Comparison of ENCODE assay signal across 21 mouse cellular contexts in the genomic region with DNA sequence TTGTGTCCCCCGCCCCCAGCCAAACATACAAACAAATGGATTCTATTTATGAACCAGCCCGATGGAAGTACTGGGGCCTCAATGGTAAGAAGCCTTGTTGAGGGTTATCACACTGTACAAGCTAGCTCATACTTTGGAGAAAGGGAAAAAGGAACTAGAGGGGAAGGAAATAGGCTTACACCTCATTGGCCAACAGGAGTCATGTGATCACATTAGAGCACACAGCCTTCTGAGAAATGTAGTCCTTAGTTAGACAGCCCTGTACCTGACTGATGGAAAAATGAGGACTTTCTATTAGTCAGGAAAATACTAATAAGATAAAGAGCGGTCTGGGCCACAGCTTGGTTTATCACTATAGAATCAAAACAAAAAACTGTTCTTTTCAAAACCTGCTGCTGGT.
DNase-seq lines count a peak whose midpoint lies in the region; ATAC-seq and TF ChIP-seq lines count a peak whose summit lies in the region.
"Had no signal": no experiment of that assay in that cellular context is flagged by ENCODE, and none has a peak within 500 bp of the region (broad histone marks: within the 10 kb centered on the region; RNA-seq: fewer than 3 reads in every experiment).

No protein-coding gene starts in this region.

- H3K9ac ChIP-seq in forebrain, embryonic 14.5 days (ENCODE audit: low read length) = no peak overlapping the region
- H3K9ac ChIP-seq in hindbrain, embryonic 11.5 days (ENCODE audit: low read depth, low read length) = no peak overlapping the region
- H3K9ac ChIP-seq: heart, embryonic 15.5 days; hindbrain, embryonic 13.5 days; limb, embryonic 12.5 days had no signal

- WGBS in forebrain, embryonic 14.5 days = 95% methylated on average over 3 of the region's 3 CpGs
- 93% methylated on average over 3 of the region's 3 CpGs for WGBS in forebrain, embryonic 10.5 days
- whole genome bisulfite sequencing in thymus, adult 2 months = 68% methylated on average over 3 of the region's 3 CpGs
- 93% methylated on average over 3 of the region's 3 CpGs for WGBS in hindbrain, embryonic 11.5 days

- DNase-seq in forebrain, embryonic 14.5 days (ENCODE audit: low spot score) = peak; percentile 22
- DNase-seq in forebrain, embryonic 10.5 days (ENCODE audit: extremely low spot score, low spot score) = no peak
- peak; percentile 20 for DNase-seq in thymus, adult 2 months
- no peak for DNase-seq in thymus, postnatal 4 days
- no peak for DNase-seq in hindbrain, embryonic 11.5 days (ENCODE audit: low spot score)
- no peak for DNase-seq in cerebellum, postnatal 10 days
- no peak for DNase-seq in left cerebral cortex, adult 8-10 months (ENCODE audit: low spot score in 2 of 2)
- DNase-seq: cerebellum, adult 11 months; heart, adult 18-20 months; kidney, postnatal 10 days; midbrain, embryonic 14.5 days; thymus, adult 18-20 months had no signal

- H3K4me3 ChIP-seq in forebrain, embryonic 14.5 days (ENCODE audit: low read depth, low read length) = no peak overlapping the region
- H3K4me3 ChIP-seq in forebrain, embryonic 10.5 days = no peak overlapping the region
- H3K4me3 ChIP-seq in thymus, adult 2 months (ENCODE audit: control insufficient read depth, insufficient read depth, low read length) = no peak overlapping the region
- H3K4me3 ChIP-seq in hindbrain, embryonic 11.5 days (ENCODE audit: low read depth, low read length) = no peak overlapping the region
- H3K4me3 ChIP-seq: erythroblast, embryonic 14.5 days; heart, embryonic 15.5 days; hindbrain, embryonic 13.5 days; layer of hippocampus, adult 2 months; left cerebral cortex, adult 2 months; limb, embryonic 12.5 days had no signal

- ATAC-seq in forebrain, embryonic 14.5 days = no peak
- ATAC-seq in hematopoietic stem cell, adult 5-6 weeks (replicated peaks in 1 of 2; ENCODE audit: insufficient read depth in 1 of 2, low FRiP score in 2 of 2, low TSS enrichment in 1 of 2, low read depth in 1 of 2, poor library complexity in 2 of 2, severe bottlenecking in 2 of 2) = peak; percentile 68 to 81
- no peak for ATAC-seq in hindbrain, embryonic 11.5 days (ENCODE audit: low FRiP score)
- ATAC-seq: forebrain, embryonic 16.5 days; intestine, postnatal 0 days had no signal

- no peaks in the 10 kb centered on the region for H3K4me1 ChIP-seq in forebrain, embryonic 14.5 days (ENCODE audit: control insufficient read depth, insufficient read depth, low read length)
- H3K4me1 ChIP-seq in forebrain, embryonic 10.5 days = peaks cover 32% of the 10 kb centered on the region
- peaks cover 6% of the 10 kb centered on the region for H3K4me1 ChIP-seq in thymus, adult 2 months (replicated peaks; ENCODE audit: control insufficient read depth, insufficient read depth, low read length)
- 0 out of 2 replicates have a peak, but pooled peaks cover 3% of the 10 kb centered on the region for H3K4me1 ChIP-seq in hindbrain, embryonic 11.5 days (replicated peaks; ENCODE audit: control insufficient read depth, insufficient read depth, low read length)

- H3K4me2 ChIP-seq in forebrain, embryonic 14.5 days (ENCODE audit: low read length) = no peak overlapping the region
- H3K4me2 ChIP-seq in hindbrain, embryonic 11.5 days (replicated peaks; ENCODE audit: low read depth, low read length) = no peak overlapping the region
- H3K4me2 ChIP-seq: heart, embryonic 15.5 days; hindbrain, embryonic 13.5 days; limb, embryonic 12.5 days had no signal

- TF ChIP-seq POLR2A in thymus, adult 2 months (IDR thresholded peaks at IDR 0.05; ENCODE audit: control insufficient read depth, extremely low read depth, insufficient read depth, low read length, poor library complexity) = no peak

- no peak for TF ChIP-seq CTCF in thymus, adult 2 months (IDR thresholded peaks at IDR 0.05; ENCODE audit: borderline replicate concordance, control insufficient read depth, extremely low read depth, insufficient read depth, low read length, poor library complexity)

- no peak overlapping the region for H3K27ac ChIP-seq in forebrain, embryonic 14.5 days (ENCODE audit: low read depth, low read length)
- H3K27ac ChIP-seq in forebrain, embryonic 10.5 days = no peak overlapping the region
- H3K27ac ChIP-seq in thymus, adult 2 months (ENCODE audit: control insufficient read depth, insufficient read depth, low read length) = no peak overlapping the region
- no peak overlapping the region for H3K27ac ChIP-seq in hindbrain, embryonic 11.5 days (ENCODE audit: low read depth, low read length)
- H3K27ac ChIP-seq: heart, embryonic 15.5 days; hindbrain, embryonic 13.5 days; layer of hippocampus, adult 2 months; limb, embryonic 12.5 days had no signal

- H3K27me3 ChIP-seq in forebrain, embryonic 14.5 days (replicated peaks; ENCODE audit: control insufficient read depth, insufficient read depth, low read length) = no peaks in the 10 kb centered on the region
- no peaks in the 10 kb centered on the region for H3K27me3 ChIP-seq in forebrain, embryonic 10.5 days (ENCODE audit: poor library complexity, severe bottlenecking)
- H3K27me3 ChIP-seq in thymus, adult 2 months (ENCODE audit: control insufficient read depth, insufficient read depth, low read length) = no peaks in the 10 kb centered on the region
- no peaks in the 10 kb centered on the region for H3K27me3 ChIP-seq in hindbrain, embryonic 11.5 days (ENCODE audit: control insufficient read depth, insufficient read depth, low read length)
- H3K27me3 ChIP-seq: heart, embryonic 15.5 days; hindbrain, embryonic 13.5 days; limb, embryonic 12.5 days had no signal

- H3K36me3 ChIP-seq in forebrain, embryonic 14.5 days (ENCODE audit: control insufficient read depth, insufficient read depth, low read length) = no peaks in the 10 kb centered on the region
- H3K36me3 ChIP-seq in forebrain, embryonic 10.5 days (replicated peaks) = no peaks in the 10 kb centered on the region
- H3K36me3 ChIP-seq in thymus, adult 2 months (ENCODE audit: control insufficient read depth, insufficient read depth, low read length) = no peaks in the 10 kb centered on the region
- no peaks in the 10 kb centered on the region for H3K36me3 ChIP-seq in hindbrain, embryonic 11.5 days (ENCODE audit: control insufficient read depth, insufficient read depth, low read length)
- H3K36me3 ChIP-seq: heart, embryonic 15.5 days; hindbrain, embryonic 13.5 days; limb, embryonic 12.5 days had no signal

- no peaks in the 10 kb centered on the region for H3K9me3 ChIP-seq in forebrain, embryonic 14.5 days (replicated peaks; ENCODE audit: control insufficient read depth, low read length)
- H3K9me3 ChIP-seq in forebrain, embryonic 10.5 days = no peaks in the 10 kb centered on the region
- H3K9me3 ChIP-seq in hindbrain, embryonic 11.5 days (ENCODE audit: control insufficient read depth, low read length) = no peaks in the 10 kb centered on the region
- H3K9me3 ChIP-seq: heart, embryonic 15.5 days; hindbrain, embryonic 13.5 days; limb, embryonic 12.5 days had no signal

Comparison
In these comparisons a context has a peak if more than half of its experiments do, and no peak if none do; other contexts are left out.
1. DNase-seq: peak in forebrain, embryonic 14.5 days (single experiment) and thymus, adult 2 months (single experiment); none in forebrain, embryonic 10.5 days (single experiment), thymus, postnatal 4 days (single experiment), hindbrain, embryonic 11.5 days (single experiment), cerebellum, postnatal 10 days (0 of 2) and left cerebral cortex, adult 8-10 months (0 of 2).
2. ATAC-seq: peak in hematopoietic stem cell, adult 5-6 weeks (2 of 2); none in forebrain, embryonic 14.5 days (single experiment) and hindbrain, embryonic 11.5 days (single experiment).